In the genomic region with DNA sequence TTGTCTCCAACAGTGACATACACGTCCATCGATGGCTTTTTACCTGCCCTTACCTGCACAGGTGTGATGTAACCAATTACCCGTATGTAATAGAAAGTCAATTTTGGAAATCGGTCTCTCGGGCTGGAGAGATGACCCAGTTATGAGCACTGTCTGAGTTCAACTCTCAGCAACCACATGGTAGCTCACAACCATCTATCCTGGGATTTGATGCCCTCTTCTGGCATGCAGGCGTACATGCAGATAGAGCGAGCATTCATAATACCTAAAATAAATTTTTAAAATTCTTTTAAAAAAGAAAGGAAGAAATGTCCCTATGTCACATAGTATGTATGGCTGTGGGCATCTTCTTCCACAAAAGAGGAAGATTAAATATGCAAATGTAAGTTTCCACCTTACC, we compare ENCODE assay signal across 15 mouse cellular contexts. TPM values are rescaled to one million over a fixed set of nuclear protein-coding genes. Genes with fewer than 3 reads are reported as not detected.
DNase-seq lines count a peak whose midpoint lies in the region; ATAC-seq and TF ChIP-seq lines count a peak whose summit lies in the region.
"Had no signal": no experiment of that assay in that cellular context is flagged by ENCODE, and none has a peak within 500 bp of the region (broad histone marks: within the 10 kb centered on the region; RNA-seq: fewer than 3 reads in every experiment).

No protein-coding gene starts in this region.

- H3K9ac ChIP-seq in intestine, postnatal 0 days (ENCODE audit: low read depth, low read length) = no peak overlapping the region
- H3K9ac ChIP-seq in intestine, embryonic 15.5 days = no peak overlapping the region
- no peak overlapping the region for H3K9ac ChIP-seq in midbrain, postnatal 0 days (replicated peaks; ENCODE audit: low read length, poor library complexity, severe bottlenecking)
- no peak overlapping the region for H3K9ac ChIP-seq in midbrain, embryonic 11.5 days (ENCODE audit: low read length)
- no peak overlapping the region for H3K9ac ChIP-seq in MEL (ENCODE audit: control insufficient read depth, low read depth, low read length, poor library complexity, severe bottlenecking)

- no peak for ATAC-seq in intestine, postnatal 0 days
- no peak for ATAC-seq in intestine, embryonic 15.5 days
- no peak for ATAC-seq in midbrain, postnatal 0 days (ENCODE audit: low FRiP score)
- no peak for ATAC-seq in midbrain, embryonic 11.5 days (ENCODE audit: low FRiP score)

- WGBS in intestine, postnatal 0 days = 62% methylated on average over 7 of the region's 7 CpGs
- 64% methylated on average over 7 of the region's 7 CpGs for WGBS in intestine, embryonic 15.5 days
- WGBS in midbrain, postnatal 0 days = 65% methylated on average over 7 of the region's 7 CpGs
- WGBS in midbrain, embryonic 11.5 days = 66% methylated on average over 7 of the region's 7 CpGs

- H3K36me3 ChIP-seq in intestine, postnatal 0 days (ENCODE audit: control insufficient read depth, insufficient read depth) = no peaks in the 10 kb centered on the region
- H3K36me3 ChIP-seq in intestine, embryonic 15.5 days = no peaks in the 10 kb centered on the region
- H3K36me3 ChIP-seq in midbrain, postnatal 0 days (ENCODE audit: insufficient read depth, low read length) = no peaks in the 10 kb centered on the region
- H3K36me3 ChIP-seq in midbrain, embryonic 11.5 days (ENCODE audit: control insufficient read depth, insufficient read depth, low read length) = no peaks in the 10 kb centered on the region
- peaks cover 0 to 18% of the 10 kb centered on the region in 2 experiments; a peak in 2 of 4 replicates for H3K36me3 ChIP-seq in MEL (ENCODE audit: control insufficient read depth in 1 of 2, insufficient read depth in 2 of 2, low read length in 2 of 2)
- H3K36me3 ChIP-seq in splenic B cell, adult 2 months (ENCODE audit: control insufficient read depth, insufficient read depth, low read length, poor library complexity, severe bottlenecking) = no peaks in the 10 kb centered on the region

- H3K4me3 ChIP-seq in intestine, postnatal 0 days (ENCODE audit: low read depth, low read length) = no peak overlapping the region
- no peak overlapping the region for H3K4me3 ChIP-seq in intestine, embryonic 15.5 days (replicated peaks)
- no peak overlapping the region for H3K4me3 ChIP-seq in midbrain, postnatal 0 days (ENCODE audit: low read depth, low read length)
- no peak overlapping the region for H3K4me3 ChIP-seq in midbrain, embryonic 11.5 days (ENCODE audit: low read depth, low read length)
- no peak overlapping the region for H3K4me3 ChIP-seq in MEL (ENCODE audit: control insufficient read depth in 1 of 2, insufficient read depth in 1 of 2, low read depth in 2 of 2, low read length in 2 of 2)

- no peak overlapping the region for H3K27ac ChIP-seq in intestine, postnatal 0 days (ENCODE audit: low read depth, low read length)
- H3K27ac ChIP-seq in intestine, embryonic 15.5 days = no peak overlapping the region
- H3K27ac ChIP-seq in midbrain, postnatal 0 days (ENCODE audit: low read depth, low read length) = no peak overlapping the region
- no peak overlapping the region for H3K27ac ChIP-seq in midbrain, embryonic 11.5 days (ENCODE audit: low read depth, low read length)
- H3K27ac ChIP-seq in MEL (ENCODE audit: control insufficient read depth, low read depth, low read length) = no peak overlapping the region

- H3K79me2 ChIP-seq in MEL (ENCODE audit: control insufficient read depth, insufficient read depth, low read length, poor library complexity) = no peaks in the 10 kb centered on the region; the same call in 1 of the 2 replicates

- H3K4me1 ChIP-seq in intestine, postnatal 0 days (replicated peaks; ENCODE audit: control insufficient read depth, insufficient read depth, low read length) = no peaks in the 10 kb centered on the region
- H3K4me1 ChIP-seq in intestine, embryonic 15.5 days (replicated peaks) = 0 out of 2 replicates have a peak, but pooled peaks cover 4% of the 10 kb centered on the region
- H3K4me1 ChIP-seq in midbrain, postnatal 0 days (ENCODE audit: insufficient read depth, low read length) = 0 out of 2 replicates have a peak, but pooled peaks cover 3% of the 10 kb centered on the region
- peaks cover 7% of the 10 kb centered on the region; the same call in 1 of the 2 replicates for H3K4me1 ChIP-seq in midbrain, embryonic 11.5 days (ENCODE audit: control insufficient read depth, insufficient read depth, low read length)
- H3K4me1 ChIP-seq in MEL (ENCODE audit: control insufficient read depth in 1 of 2, insufficient read depth in 2 of 2, low read length in 2 of 2) = peaks cover 2 to 36% of the 10 kb centered on the region in 2 experiments; a peak in 3 of 4 replicates

- TF ChIP-seq POLR2A in MEL (IDR thresholded peaks at IDR 0.05; ENCODE audit: control insufficient read depth in 1 of 2, insufficient read depth in 1 of 2, low read depth in 1 of 2, low read length in 2 of 2, poor library complexity in 1 of 2) = no peak

- peak; percentile 54 for TF ChIP-seq RAD21 in MEL (IDR thresholded peaks at IDR 0.05; ENCODE audit: low read depth, low read length)

- no peak for DNase-seq in midbrain, postnatal 0 days (ENCODE audit: low spot score)
- no peak for DNase-seq in midbrain, embryonic 11.5 days (ENCODE audit: low spot score, missing footprints)
- peak; percentile 48 for DNase-seq in MEL (ENCODE audit: low read depth, low spot score)
- DNase-seq in splenic B cell, adult 2 months (ENCODE audit: low read depth, low spot score) = peak; percentile 31
- DNase-seq in MN1 (ENCODE audit: low spot score) = no peak
- DNase-seq in right cerebral cortex, adult 18-20 months = no peak
- DNase-seq: adrenal gland, postnatal 10 days; cerebellum, adult 11 months; heart, adult 18-20 months; heart, postnatal 36 days; kidney, adult 18-20 months; lung, adult 18-20 months; thymus, adult 2 months had no signal

- TF ChIP-seq CTCF in intestine, postnatal 0 days (IDR thresholded peaks at IDR 0.05; ENCODE audit: low read depth) = peak; percentile 63
- TF ChIP-seq CTCF in midbrain, postnatal 0 days (IDR thresholded peaks at IDR 0.05) = peak; percentile 57
- TF ChIP-seq CTCF in MEL (IDR thresholded peaks at IDR 0.05 in 2 of 3, conservative IDR thresholded peaks at IDR 0.05 in 1 of 3; ENCODE audit: control insufficient read depth in 1 of 3, insufficient read depth in 1 of 3, low read depth in 2 of 3, low read length in 3 of 3, poor library complexity in 1 of 3, severe bottlenecking in 1 of 3) = peak; percentile 42 to 57 (median 52)

- TF ChIP-seq EP300 in MEL (IDR thresholded peaks at IDR 0.05; ENCODE audit: low read depth in 1 of 2, low read length in 2 of 2) = no peak

- no peaks in the 10 kb centered on the region for H3K9me3 ChIP-seq in intestine, postnatal 0 days (ENCODE audit: control insufficient read depth)
- no peaks in the 10 kb centered on the region for H3K9me3 ChIP-seq in intestine, embryonic 15.5 days
- no peaks in the 10 kb centered on the region for H3K9me3 ChIP-seq in midbrain, postnatal 0 days (ENCODE audit: low read length)
- no peaks in the 10 kb centered on the region for H3K9me3 ChIP-seq in midbrain, embryonic 11.5 days (ENCODE audit: control insufficient read depth, low read length)
- H3K9me3 ChIP-seq in MEL (replicated peaks; ENCODE audit: insufficient read depth, low read length) = no peaks in the 10 kb centered on the region

- H3K4me2 ChIP-seq in intestine, postnatal 0 days (replicated peaks; ENCODE audit: low read depth) = no peak overlapping the region
- H3K4me2 ChIP-seq in intestine, embryonic 15.5 days (replicated peaks) = no peak overlapping the region
- no peak overlapping the region for H3K4me2 ChIP-seq in midbrain, postnatal 0 days (ENCODE audit: low read depth, low read length, poor library complexity, severe bottlenecking)
- H3K4me2 ChIP-seq in midbrain, embryonic 11.5 days = no peak overlapping the region

- no peaks in the 10 kb centered on the region for H3K27me3 ChIP-seq in intestine, postnatal 0 days (replicated peaks; ENCODE audit: control insufficient read depth, insufficient read depth, low read length)
- no peaks in the 10 kb centered on the region for H3K27me3 ChIP-seq in intestine, embryonic 15.5 days (replicated peaks)
- no peaks in the 10 kb centered on the region for H3K27me3 ChIP-seq in midbrain, postnatal 0 days (ENCODE audit: insufficient read depth, low read length)
- H3K27me3 ChIP-seq in midbrain, embryonic 11.5 days (ENCODE audit: control insufficient read depth, insufficient read depth, low read length) = peaks cover 8% of the 10 kb centered on the region; the same call in 1 of the 2 replicates
- H3K27me3 ChIP-seq in MEL (ENCODE audit: control insufficient read depth in 1 of 2, insufficient read depth in 2 of 2, low read length in 2 of 2) = no peaks in the 10 kb centered on the region
- H3K27me3 ChIP-seq in splenic B cell, adult 2 months (ENCODE audit: control insufficient read depth, insufficient read depth, low read length, poor library complexity, severe bottlenecking) = no peaks in the 10 kb centered on the region

TF ChIP-seq in MEL, 35 proteins besides CTCF, POLR2A, EP300 and RAD21:
- TF ChIP-seq MYC (IDR thresholded peaks at IDR 0.05; ENCODE audit: low read depth, low read length) (peak; percentile 80; the same call in 1 of the 2 replicates), ZC3H11A (IDR thresholded peaks at IDR 0.05; ENCODE audit: low read depth, low read length) (peak; percentile 48), TBP (IDR thresholded peaks at IDR 0.05; ENCODE audit: low read depth, low read length) (no peak), E2F4 (IDR thresholded peaks at IDR 0.05; ENCODE audit: borderline replicate concordance, low read depth, low read length) (no peak), MYB (IDR thresholded peaks at IDR 0.05; ENCODE audit: low read depth, low read length) (no peak), MEF2A (IDR thresholded peaks at IDR 0.05; ENCODE audit: extremely low read depth, insufficient replicate concordance, low read depth, low read length, poor library complexity, severe bottlenecking) (no peak), GATA1 (IDR thresholded peaks at IDR 0.05; ENCODE audit: low read depth, low read length) (no peak), SMC3 (IDR thresholded peaks at IDR 0.05; ENCODE audit: low read depth, low read length) (peak; percentile 64), MAFK (IDR thresholded peaks at IDR 0.05; ENCODE audit: borderline replicate concordance, low read depth, low read length) (no peak)

RNA-seq across cellular contexts. Expression of a gene that starts 5.3 kb away (rescaled TPM):
- polyA plus RNA-seq in intestine, postnatal 0 days (2015; fragmentation: Nextera tagmentation; extraction: Ambion mirVana) = 34.6 and 43.2 TPM in 2 replicates
- polyA plus RNA-seq in intestine, embryonic 15.5 days (2015; fragmentation: Nextera tagmentation; extraction: Ambion mirVana) = 34.7 and 39.9 TPM in 2 replicates
- total RNA-seq in midbrain, postnatal 0 days (2014; rRNA removed) = 46.5 and 49.4 TPM in 2 replicates
- polyA plus RNA-seq in midbrain, postnatal 0 days (2015; fragmentation: Nextera tagmentation; extraction: Ambion mirVana) = 16.9 and 18.6 TPM in 2 replicates
- polyA plus RNA-seq in midbrain, embryonic 11.5 days (2014; fragmentation: Nextera tagmentation; extraction: Ambion mirVana) = 24.0 and 26.7 TPM in 2 replicates
- 66.8 and 82.7 TPM in 2 replicates for total RNA-seq in MEL (2012; rRNA removed)
- 100 to 1,000 TPM in 1 of 2 experiments, not detected in 1; 129 TPM for polyA plus RNA-seq in MEL (2012; ENCODE audit: insufficient read depth in 1 of 2, insufficient read length in 2 of 2, low read depth in 1 of 2, low replicate concordance in 2 of 2, missing spikeins in 1 of 2)

Comparison
In these comparisons a context has a peak if more than half of its experiments do, and no peak if none do; other contexts are left out.
1. DNase-seq: peak in MEL (single experiment) and splenic B cell, adult 2 months (single experiment); none in midbrain, postnatal 0 days (single experiment), midbrain, embryonic 11.5 days (single experiment), MN1 (single experiment) and right cerebral cortex, adult 18-20 months (single experiment).
2. Peak in every context shown above with its lines, with median percentiles within 50 percentile points of each other: CTCF ChIP-seq.